Mouse (Mus musculus) macrophage (primary cell): Measurements from ENCODE around the gene Cxcl15. TPM values are rescaled to one million over a fixed set of nuclear protein-coding genes. Genes with fewer than 3 reads are reported as not detected.
"Not testable (repeated sequence)": the region's sequence is repeated elsewhere in the genome, so short reads cannot be mapped to it uniquely, and the experiment has no call there.

Experiments
- H3K27ac ChIP-seq: fragments of 350-480 bp; formaldehyde crosslinking; 2 replicates; pipeline ENCODE4 v1.9.0; 2021
- H3K36me3 ChIP-seq: fragments of 350-480 bp; formaldehyde crosslinking; 2 replicates; pipeline ENCODE4 v1.9.0; 2021; ENCODE audit errors: inconsistent target
- H3K4me3 ChIP-seq: fragments of 350-480 bp; formaldehyde crosslinking; 2 replicates; pipeline ENCODE4 v1.9.0; 2021; ENCODE audit errors: inconsistent target
- H3K79me2 ChIP-seq: fragments of 350-480 bp; formaldehyde crosslinking; 2 replicates; pipeline ENCODE4 v1.9.0; 2021; ENCODE audit errors: inconsistent target
- WGBS: methylation state at CpG from one replicate; pipeline ENCODE4 v1.1.7; 2026; ENCODE audit warnings: inconsistent platforms; ENCODE audit not compliant: missing documents; 5-methylcytosine and 5-hydroxymethylcytosine counted together
- polyA plus RNA-seq: library from polyadenylated mRNA; stranded (reverse); fragments of 250-400 nt; gene quantifications from 3 replicates; pipeline ENCODE4 v1.2.4, GENCODE M21; 2018; ENCODE audit warnings: inconsistent platforms

Cxcl15 gene
- polyA plus RNA-seq, 1 experiment from 2014 or later: not detected

DNA sequence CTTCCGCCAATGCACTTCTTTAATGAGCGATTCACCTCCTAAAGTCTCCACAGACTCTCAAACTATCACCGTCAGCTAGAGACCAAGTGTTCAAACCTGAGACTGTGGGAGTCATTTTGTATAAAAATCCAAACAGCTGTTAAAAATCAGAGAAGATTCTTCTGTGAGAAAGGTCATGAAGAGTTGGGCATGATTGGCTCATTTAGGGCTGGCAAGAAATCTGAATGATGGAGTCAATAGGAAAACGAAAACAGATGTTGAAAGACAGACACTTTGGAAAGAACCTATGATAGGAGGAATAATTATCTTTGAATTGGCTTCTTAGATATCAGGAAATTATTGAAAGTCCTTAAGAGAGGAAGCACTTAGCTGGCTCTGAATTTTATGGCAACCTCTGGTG is 40.1 kb downstream of the Cxcl15 start:
- whole genome bisulfite sequencing: 93% methylated on average over 4 of the region's 4 CpGs
- no peaks in the 10 kb centered on the region for H3K79me2 ChIP-seq
- H3K4me3 ChIP-seq: no peak overlapping the region
- no peak overlapping the region for H3K27ac ChIP-seq
- no peaks in the 10 kb centered on the region for H3K36me3 ChIP-seq

DNA sequence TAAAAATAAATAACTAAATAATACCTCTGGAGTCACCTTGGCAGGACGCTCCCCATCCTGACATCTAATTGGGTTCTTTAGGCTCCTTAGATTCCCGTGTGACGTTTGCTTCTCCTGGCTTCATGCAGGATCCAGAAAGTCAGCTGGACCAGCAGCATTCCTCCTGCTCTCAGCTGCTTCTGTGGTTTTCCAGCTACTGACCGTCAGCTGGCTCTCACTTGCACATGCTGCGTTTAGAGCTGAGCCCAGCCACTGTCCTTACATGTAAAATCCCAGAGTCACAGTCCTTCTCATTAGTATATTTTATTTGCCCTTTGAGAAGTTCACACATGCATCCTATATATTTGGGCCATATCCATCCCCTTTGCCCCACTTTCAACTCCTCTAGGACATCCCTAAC is 44.2 kb downstream of the Cxcl15 start:
- Histone ChIP-seq H3K27ac (no peak overlapping the region), H3K4me3 (no peak overlapping the region), H3K36me3 (no peaks in the 10 kb centered on the region), H3K79me2 (no peaks in the 10 kb centered on the region)
- WGBS: 93% methylated on average over 5 of the region's 5 CpGs

DNA sequence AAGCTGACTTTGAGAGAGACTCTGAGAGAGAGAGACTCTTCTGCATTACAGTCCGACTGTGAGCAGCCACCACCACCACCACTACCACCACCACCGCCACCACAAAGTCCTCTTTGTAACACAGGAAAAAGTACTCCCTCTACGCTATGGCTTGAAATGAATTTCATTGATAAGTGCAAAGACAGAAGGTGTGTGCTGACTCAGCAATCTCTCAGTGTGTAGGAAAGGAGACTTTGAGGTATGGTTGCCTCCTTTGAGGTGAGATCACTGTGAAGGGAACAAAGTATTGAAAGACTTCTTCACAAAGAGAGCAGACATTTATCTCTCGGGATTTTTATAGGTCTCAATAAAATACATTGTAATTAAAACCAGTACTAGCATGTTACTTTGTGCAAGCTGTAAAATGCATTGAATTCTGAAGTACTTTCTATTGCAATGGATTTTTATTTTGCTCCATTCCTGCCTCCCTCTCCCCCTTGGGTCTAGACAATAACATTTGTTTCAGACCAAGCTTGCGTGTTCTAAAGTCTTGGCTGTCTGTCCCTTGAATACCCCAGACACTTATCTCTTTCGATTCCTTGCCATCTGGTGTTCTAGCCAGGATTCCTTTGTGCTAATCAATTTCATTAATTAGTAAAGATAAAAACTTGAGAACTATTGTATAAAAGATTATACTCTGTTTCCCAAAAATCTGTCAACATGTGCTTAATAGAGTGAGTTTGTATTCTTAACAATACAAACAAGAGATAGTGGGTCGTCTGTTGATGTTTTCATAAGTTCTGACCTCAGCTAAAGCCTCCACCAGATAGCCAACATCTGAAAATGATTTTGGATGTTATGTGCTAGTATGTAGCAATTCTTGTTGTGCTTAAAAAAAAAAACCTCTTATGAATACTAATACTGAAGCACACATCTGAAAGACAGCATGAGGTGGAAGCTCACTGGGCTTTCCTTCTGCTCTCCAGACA is 46.9 kb downstream of the Cxcl15 start:
- Histone ChIP-seq H3K4me3 (no peak overlapping the region), H3K79me2 (no peaks in the 10 kb centered on the region), H3K36me3 (no peaks in the 10 kb centered on the region), H3K27ac (no peak overlapping the region)
- WGBS: 84% methylated on average over 7 of the region's 7 CpGs

DNA sequence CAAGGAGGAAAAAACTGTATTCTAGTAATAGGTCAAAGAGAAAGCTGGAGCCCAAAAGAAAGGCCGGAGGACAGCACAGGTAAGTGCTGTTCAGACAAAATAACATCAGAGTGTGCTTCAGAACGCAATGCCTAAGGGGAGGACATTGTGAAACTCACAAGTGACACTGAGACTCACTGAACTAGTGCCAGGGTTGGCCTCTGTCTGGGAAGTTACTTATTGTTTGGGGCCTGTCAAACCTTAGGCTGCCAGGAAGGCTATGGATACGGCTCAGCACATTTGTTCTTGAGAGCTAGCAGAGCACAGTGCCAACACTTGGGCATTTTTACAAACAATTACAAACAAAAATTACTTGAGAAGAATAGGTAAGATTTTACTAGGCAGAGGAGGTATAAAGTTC is 49.6 kb downstream of the Cxcl15 start:
- 100% methylated on average over 3 of the region's 3 CpGs for WGBS
- Histone ChIP-seq H3K36me3 (no peaks in the 10 kb centered on the region), H3K79me2 (no peaks in the 10 kb centered on the region), H3K4me3 (no peak overlapping the region), H3K27ac (no peak overlapping the region)

DNA sequence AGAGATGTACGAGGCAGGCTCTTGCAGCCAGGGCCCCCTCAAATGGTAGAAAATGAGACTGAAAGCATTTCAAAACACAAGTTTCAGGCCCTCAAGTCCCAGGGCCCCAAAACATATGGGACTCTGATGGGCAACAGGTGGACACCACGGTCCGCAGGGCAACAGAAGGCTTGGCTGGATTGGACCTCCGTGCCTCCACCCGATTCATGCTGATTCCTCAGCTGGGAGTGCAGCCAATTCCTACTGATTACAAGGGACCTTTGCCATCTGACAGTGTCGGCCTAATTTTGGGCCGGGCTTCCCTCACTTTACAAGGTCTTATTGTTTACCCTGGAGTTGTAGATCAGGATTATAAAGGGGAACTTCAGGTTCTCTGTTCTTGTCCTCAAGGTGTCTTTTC is 55.8 kb downstream of the Cxcl15 start:
- not testable (repeated sequence) for H3K36me3 ChIP-seq, H3K4me3 ChIP-seq, H3K27ac ChIP-seq, H3K79me2 ChIP-seq
- 98% methylated on average over 5 of the region's 7 CpGs for WGBS

DNA sequence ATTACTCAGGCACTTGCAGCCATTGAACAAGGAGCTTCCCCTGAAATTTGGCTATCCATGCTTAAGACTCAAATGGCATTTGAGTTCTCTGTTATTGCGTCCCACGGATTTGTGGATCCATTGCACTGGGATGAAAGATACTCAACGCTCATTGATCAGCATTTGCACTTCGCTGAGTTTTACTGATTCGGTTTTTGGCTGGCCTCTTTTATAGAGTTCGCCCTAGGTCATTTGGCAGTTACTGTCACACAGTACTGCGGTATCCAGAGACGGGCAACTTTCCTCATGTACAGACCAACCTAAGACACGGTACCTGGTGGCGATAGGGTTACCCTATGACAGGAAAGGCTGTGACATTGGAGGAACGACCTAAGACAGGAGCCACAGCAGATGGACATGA is 57.1 kb downstream of the Cxcl15 start:
- H3K4me3 ChIP-seq: not testable (repeated sequence)

More for the DNA sequence above, 57.1 kb downstream of the Cxcl15 start:
- H3K36me3 ChIP-seq, H3K79me2 ChIP-seq, H3K27ac ChIP-seq: not testable (repeated sequence)
- 92% methylated on average over 11 of the region's 11 CpGs for WGBS

Other genes starting within 250 kb of the Cxcl15 start
- gene 5830473C10Rik, start 233.4 kb upstream of the Cxcl15 start, polyA plus RNA-seq: not detected in 3 replicates
- gene Rassf6, start 153.9 kb upstream of the Cxcl15 start, polyA plus RNA-seq: not detected in 3 replicates
- gene Cxcl5, start 35.2 kb upstream of the Cxcl15 start, polyA plus RNA-seq: 0.11 TPM in 1 of 3 replicates, not detected in the others
- gene Ppbp, start 26.0 kb upstream of the Cxcl15 start, polyA plus RNA-seq: 1.9 to 15.6 TPM (median 10.5 TPM) in 3 replicates
- 376 to 3,137 TPM (median 826 TPM) in 3 replicates for gene Pf4, start 22.1 kb upstream of the Cxcl15 start, polyA plus RNA-seq
- gene Cxcl3, start 8.4 kb upstream of the Cxcl15 start, polyA plus RNA-seq: 0.20 to 0.48 TPM (median 0.37 TPM) in 3 replicates
- 2.8 to 6.2 TPM (median 2.9 TPM) in 3 replicates for gene Cxcl1, start 96.7 kb downstream of the Cxcl15 start, polyA plus RNA-seq
- 8.1 to 14.6 TPM (median 10.7 TPM) in 3 replicates for gene Cxcl2, start 109.3 kb downstream of the Cxcl15 start, polyA plus RNA-seq
- gene Mthfd2l, start 136.6 kb downstream of the Cxcl15 start, polyA plus RNA-seq: 5.7 to 11.4 TPM (median 6.0 TPM) in 3 replicates
- gene Epgn, start 232.9 kb downstream of the Cxcl15 start, polyA plus RNA-seq: not detected in 3 replicates